Mouse (Mus musculus): ENCODE results near the gene Tmem203.

The Tmem203 gene

GRCm38 (mm10) chr2:25292856-25293255 lies 37.6 kb downstream of the Tmem203 start:
- DNase-seq = peak; percentile 81 to 83

- no peak for DNase-seq
Observed at GRCm38 (mm10) chr2:25293706-25294105, 38.5 kb downstream of the Tmem203 start.

- peak in 1 of 2 experiments; percentile 33 for DNase-seq
Observed at GRCm38 (mm10) chr2:25297093-25297492, 41.9 kb downstream of the Tmem203 start.

GRCm38 (mm10) chr2:25298046-25298445 lies 42.8 kb downstream of the Tmem203 start:
- peak; percentile 55 to 61 for DNase-seq

GRCm38 (mm10) chr2:25303452-25303851 lies 48.2 kb downstream of the Tmem203 start:
- no peak for DNase-seq

- peak; percentile 71 to 75 for DNase-seq
Observed at GRCm38 (mm10) chr2:25303931-25304656, 48.9 kb downstream of the Tmem203 start.

GRCm38 (mm10) chr2:25304657-25305541 lies 49.7 kb downstream of the Tmem203 start:
- DNase-seq = peak in 1 of 2 experiments; percentile 32

Data from cerebellum, postnatal 36 days (tissue).